Mouse (Mus musculus) thymus, adult 2 months (tissue): ENCODE measurements around the gene Terf2. TPM values are rescaled to one million over a fixed set of nuclear protein-coding genes. Genes with fewer than 3 reads are reported as not detected.

ENCODE experiments used
- DNase-seq: peaks from one replicate; pipeline ENCODE4 v3.0.0; 2021
- H3K27ac ChIP-seq: fragments of 200-500 bp; 2 replicates; pipeline ENCODE4 v1.5.1; 2012; ENCODE audit warnings: low read length, control low read depth; ENCODE audit not compliant: control insufficient read depth, insufficient read depth
- H3K27me3 ChIP-seq: fragments of 200-500 bp; 2 replicates; pipeline ENCODE4 v1.6.1; 2012; ENCODE audit warnings: mild to moderate bottlenecking, low read length, moderate library complexity, mixed read lengths; ENCODE audit not compliant: control insufficient read depth, insufficient read depth
- H3K36me3 ChIP-seq: fragments of 200-500 bp; 2 replicates; pipeline ENCODE4 v1.6.1; 2012; ENCODE audit warnings: mild to moderate bottlenecking, low read length, moderate library complexity; ENCODE audit not compliant: control insufficient read depth, insufficient read depth
- H3K4me1 ChIP-seq: fragments of 200-500 bp; replicated peaks from 2 replicates; pipeline ENCODE4 v1.6.1; 2012; ENCODE audit warnings: low read length; ENCODE audit not compliant: control insufficient read depth, insufficient read depth
- H3K4me3 ChIP-seq: fragments of 200-500 bp; 2 replicates; pipeline ENCODE4 v1.5.1; 2012; ENCODE audit warnings: mild to moderate bottlenecking, low read length, control low read depth, moderate library complexity; ENCODE audit not compliant: control insufficient read depth, insufficient read depth
- CTCF ChIP-seq: fragments of 200-500 bp; IDR thresholded peaks from 2 replicates; pipeline ENCODE4 v1.5.1; 2012; ENCODE audit warnings: mild to moderate bottlenecking, control low read depth, low read length, moderate library complexity, borderline replicate concordance; ENCODE audit not compliant: control insufficient read depth, poor library complexity, insufficient read depth; ENCODE audit errors: extremely low read depth
- POLR2A ChIP-seq: fragments of 200-500 bp; IDR thresholded peaks from 2 replicates; pipeline ENCODE4 v1.6.1; 2012; ENCODE audit warnings: mild to moderate bottlenecking, low read length, control low read depth, moderate library complexity; ENCODE audit not compliant: control insufficient read depth, poor library complexity, insufficient read depth; ENCODE audit errors: extremely low read depth
- WGBS: fragments of 180-500 bp; shearing (Covaris S2); methylation state at CpG from one replicate; pipeline ENCODE4 v1.1.7; 2018; 5-methylcytosine and 5-hydroxymethylcytosine counted together
- polyA plus RNA-seq: library from polyadenylated mRNA; depleted of rRNA; stranded (reverse); fragments of >200 nt; gene quantifications from 2 replicates; pipeline ENCODE4 v1.2.3, GENCODE M21; 2012

Terf2 gene
- polyA plus RNA-seq, 1 experiment = 30.9 TPM

DNA sequence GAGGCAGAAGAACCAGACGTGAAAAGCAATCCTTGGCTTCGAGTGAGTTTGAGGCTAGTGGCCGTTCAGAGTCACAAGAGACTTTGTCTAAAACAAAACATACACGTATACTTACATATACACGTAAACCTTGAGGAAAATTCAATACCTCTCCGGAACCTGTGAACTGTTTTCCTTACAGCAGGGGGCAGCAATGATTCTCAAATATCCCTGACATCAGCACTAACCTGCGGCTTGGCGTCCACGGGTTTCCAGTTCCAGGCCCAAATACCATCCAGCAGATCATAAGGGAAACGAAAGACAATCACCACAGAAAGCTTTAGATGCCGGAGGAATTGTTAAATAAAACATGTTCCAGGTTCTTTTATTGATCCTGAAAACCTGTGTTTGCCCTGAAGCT, 19.7 kb upstream of the Terf2 start:
- TF ChIP-seq CTCF = no peak
- TF ChIP-seq POLR2A = no peak
- Histone ChIP-seq H3K4me3 (no peak overlapping the region), H3K4me1 (peaks cover 24% of the 10 kb centered on the region), H3K27ac (no peak overlapping the region), H3K27me3 (no peaks in the 10 kb centered on the region), H3K36me3 (no peaks in the 10 kb centered on the region)
- peak; percentile 80 for DNase-seq
- WGBS = 18% methylated on average over 11 of the region's 11 CpGs

DNA sequence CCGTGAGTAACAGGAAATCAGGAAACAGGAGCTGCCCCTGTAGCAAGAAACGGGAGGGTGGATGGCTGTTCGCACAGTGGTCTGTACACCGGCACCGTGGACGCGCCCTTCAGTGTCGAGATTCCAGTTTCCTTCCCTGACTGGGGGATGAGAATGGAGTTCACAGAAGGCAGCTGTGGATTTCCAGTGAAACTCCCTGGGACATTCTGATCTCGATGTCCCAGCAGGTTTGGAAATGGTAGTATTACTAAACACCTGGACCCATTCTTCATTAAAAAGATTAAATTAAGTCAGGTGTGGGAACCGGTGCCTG, 18.6 kb upstream of the Terf2 start:
- H3K36me3 ChIP-seq = no peaks in the 10 kb centered on the region
- no peak for TF ChIP-seq POLR2A
- TF ChIP-seq CTCF = no peak
- H3K27me3 ChIP-seq = no peaks in the 10 kb centered on the region
- H3K4me3 ChIP-seq = no peak overlapping the region
- H3K4me1 ChIP-seq = peaks cover 24% of the 10 kb centered on the region
- no peak for DNase-seq
- 74% methylated on average over 10 of the region's 10 CpGs for WGBS
- H3K27ac ChIP-seq = no peak overlapping the region

GRCm38 (mm10) chr8:107114150-107115007, 18.0 kb upstream of the Terf2 start:
- H3K36me3 ChIP-seq = no peaks in the 10 kb centered on the region
- TF ChIP-seq POLR2A = no peak
- TF ChIP-seq CTCF = no peak
- 23% methylated on average over 19 of the region's 19 CpGs for WGBS
- peaks cover 22% of the 10 kb centered on the region for H3K4me1 ChIP-seq
- no peak for DNase-seq
- H3K27me3 ChIP-seq = no peaks in the 10 kb centered on the region
- H3K27ac ChIP-seq = no peak overlapping the region
- H3K4me3 ChIP-seq = no peak overlapping the region

DNA sequence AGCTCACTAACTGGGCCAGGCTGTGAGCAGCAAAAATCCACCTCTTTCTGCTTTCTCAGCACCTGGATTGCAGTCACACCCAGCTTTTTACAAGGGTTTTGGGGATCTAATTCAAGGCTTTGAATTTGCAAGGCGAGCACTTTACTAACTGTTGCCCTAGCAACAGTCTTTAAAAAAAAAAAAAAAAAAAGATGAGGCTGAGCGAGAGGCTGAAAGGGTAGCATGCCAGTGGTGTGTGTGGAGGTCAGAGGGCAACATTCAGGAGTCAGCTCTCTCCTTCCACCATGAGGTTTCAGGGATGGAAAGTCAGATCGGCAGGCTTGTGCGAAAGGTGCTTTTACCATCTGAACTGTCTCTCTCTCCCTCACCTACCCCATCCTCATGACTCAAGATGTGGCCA, 16.9 kb upstream of the Terf2 start:
- Histone ChIP-seq H3K27me3 (no peaks in the 10 kb centered on the region), H3K4me1 (peaks cover 12% of the 10 kb centered on the region), H3K4me3 (no peak overlapping the region), H3K27ac (no peak overlapping the region), H3K36me3 (no peaks in the 10 kb centered on the region)
- DNase-seq = no peak
- TF ChIP-seq CTCF (no peak), POLR2A (no peak)
- 92% methylated on average over 4 of the region's 4 CpGs for WGBS

GRCm38 (mm10) chr8:107111340-107112105, 15.2 kb upstream of the Terf2 start:
- no peaks in the 10 kb centered on the region for H3K27me3 ChIP-seq
- peaks cover 8% of the 10 kb centered on the region for H3K4me1 ChIP-seq
- no peak overlapping the region for H3K27ac ChIP-seq
- no peak for TF ChIP-seq CTCF
- no peak for TF ChIP-seq POLR2A
- 83% methylated on average over 10 of the region's 11 CpGs for WGBS
- H3K4me3 ChIP-seq = no peak overlapping the region
- H3K36me3 ChIP-seq = no peaks in the 10 kb centered on the region
- no peak for DNase-seq

DNA sequence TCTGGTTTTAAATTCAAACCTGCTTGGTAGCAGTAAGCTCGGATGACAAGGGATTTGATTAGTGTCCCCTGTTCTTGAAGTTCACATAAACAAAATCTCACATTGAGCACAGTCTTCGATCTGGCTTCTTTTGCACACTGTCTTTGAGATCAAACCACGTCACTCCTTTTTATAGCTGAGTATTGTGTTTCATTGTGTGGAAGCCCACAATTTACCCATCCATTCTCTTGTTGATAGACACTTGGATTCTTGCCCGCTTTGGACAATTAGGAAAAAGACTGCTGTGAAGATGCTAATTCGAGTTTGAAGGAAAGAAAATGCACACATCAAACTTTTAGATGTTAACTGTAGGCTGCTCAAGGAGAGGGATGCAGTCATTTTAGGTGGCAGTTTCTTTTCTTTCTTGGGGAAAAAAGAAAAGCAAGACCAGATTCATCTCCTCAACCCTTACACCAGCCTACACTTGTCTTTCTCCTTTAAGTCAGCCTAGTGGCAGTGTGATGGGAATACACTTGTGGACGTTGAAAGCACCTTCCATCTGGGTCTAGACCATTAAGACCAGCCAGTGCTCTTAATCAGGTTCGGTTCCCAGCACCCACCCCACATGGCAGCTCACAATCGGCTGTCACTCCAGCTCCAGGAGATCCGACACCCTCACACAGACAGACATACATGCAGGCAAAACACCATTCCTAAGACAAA, 14.4 kb upstream of the Terf2 start:
- 85% methylated on average over 9 of the region's 9 CpGs for WGBS
- Histone ChIP-seq H3K4me3 (no peak overlapping the region), H3K4me1 (peaks cover 8% of the 10 kb centered on the region), H3K36me3 (no peaks in the 10 kb centered on the region), H3K27ac (no peak overlapping the region), H3K27me3 (no peaks in the 10 kb centered on the region)
- DNase-seq = no peak
- TF ChIP-seq CTCF (no peak), POLR2A (no peak)
